Mouse (Mus musculus) brain, embryonic 14.5 days (tissue): ENCODE measurements around the gene Saxo1. TPM values are rescaled to one million over a fixed set of nuclear protein-coding genes. Genes with fewer than 3 reads are reported as not detected.

Source experiments
- DNase-seq: peaks from one replicate; pipeline ENCODE4 v3.0.0-alpha.2; 2011; ENCODE audit warnings: low read depth
- CTCF ChIP-seq: fragments of 200-500 bp; IDR thresholded peaks from 2 replicates; pipeline ENCODE4 v1.5.1; 2012; ENCODE audit warnings: inconsistent platforms, mild to moderate bottlenecking, moderate library complexity, borderline replicate concordance; ENCODE audit not compliant: insufficient read depth, insufficient read length; ENCODE audit errors: extremely low read depth
- POLR2A ChIP-seq: fragments of 200-500 bp; IDR thresholded peaks from 2 replicates; pipeline ENCODE4 v1.6.1; 2012; ENCODE audit warnings: mild to moderate bottlenecking, inconsistent platforms, borderline replicate concordance; ENCODE audit not compliant: poor library complexity, insufficient read depth, insufficient read length, severe bottlenecking; ENCODE audit errors: extremely low read depth
- polyA plus RNA-seq: library from polyadenylated mRNA; depleted of rRNA; stranded (reverse); fragments of >200 nt; gene quantifications from 2 replicates; pipeline ENCODE4 v1.2.3, GENCODE M21; 2012; rRNA removed

Gene Saxo1
- polyA plus RNA-seq: not detected in 2 replicates

DNA sequence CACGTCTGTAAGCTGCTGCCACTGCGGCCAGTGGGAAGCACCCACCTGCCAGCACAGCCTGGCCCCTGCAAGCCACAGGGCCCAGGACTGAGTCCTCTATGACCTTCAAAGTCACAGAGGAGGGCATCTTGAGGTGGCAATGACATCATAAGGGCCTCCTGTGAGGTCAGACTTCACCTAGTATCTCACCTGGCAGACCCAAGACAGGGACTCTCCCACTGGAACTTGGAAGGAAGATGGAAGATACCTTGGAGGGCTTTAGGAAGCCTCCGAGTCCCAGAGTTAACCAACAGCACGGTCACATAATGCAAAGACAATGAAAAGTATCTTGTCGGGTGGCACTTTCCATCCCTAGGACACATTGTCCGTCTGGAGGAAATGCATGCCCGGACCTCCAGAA is at the start of gene Saxo1:
TSS of gene Saxo1 (minus strand) at position 101 of the 400 bp plus-strand sequence.
- DNase-seq: no peak
- TF ChIP-seq CTCF (no peak), POLR2A (no peak)

GRCm38 (mm10) chr4:86591304-86591703 is 33.2 kb upstream of the Saxo1 start:
- no peak for TF ChIP-seq POLR2A
- no peak for DNase-seq

- TF ChIP-seq POLR2A (no peak), CTCF (peak; percentile 8; the same call in 1 of the 2 replicates)
- peak; percentile 20 for DNase-seq
Observed at GRCm38 (mm10) chr4:86588236-86588635, 30.1 kb upstream of the Saxo1 start.

DNA sequence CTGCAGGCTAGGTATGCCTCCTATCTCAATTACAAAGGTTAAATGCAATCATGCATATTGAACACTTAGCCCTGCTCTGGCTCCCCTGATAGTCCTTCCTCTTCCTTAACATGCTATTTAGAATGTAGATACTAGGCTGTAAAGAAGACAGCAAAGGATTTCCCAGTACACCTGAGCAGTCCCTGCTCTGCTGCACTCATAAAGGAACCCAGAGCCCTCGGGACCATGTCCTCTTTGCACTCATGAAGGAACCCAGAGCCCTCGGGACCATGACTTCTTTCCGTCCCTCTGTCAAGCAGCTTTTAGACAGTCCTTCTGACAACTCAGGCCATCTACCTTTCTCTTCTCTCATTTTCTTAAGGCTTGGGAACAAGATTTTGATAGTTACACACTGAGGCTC is 22.5 kb upstream of the Saxo1 start:
- DNase-seq: no peak
- TF ChIP-seq CTCF (no peak), POLR2A (no peak)

DNA sequence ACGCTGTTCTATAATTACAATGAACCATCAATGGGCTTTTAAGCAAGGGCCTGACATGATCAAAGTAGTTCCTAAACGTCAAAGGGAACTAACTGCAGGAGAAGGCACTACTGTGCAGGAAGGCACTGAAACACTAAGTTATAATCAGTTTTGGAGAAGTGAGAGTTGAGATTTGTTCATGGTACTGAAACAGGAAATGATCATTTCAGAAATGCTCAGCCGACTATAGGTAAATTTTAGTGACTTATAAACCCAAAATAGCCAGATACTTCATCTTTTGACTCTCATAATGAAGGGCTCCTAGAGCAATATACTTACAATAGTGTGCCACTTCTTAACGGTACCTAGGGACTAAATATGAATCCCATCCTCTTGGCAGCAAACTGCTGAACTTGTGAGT is 21.9 kb upstream of the Saxo1 start:
- no peak for DNase-seq
- no peak for TF ChIP-seq CTCF
- TF ChIP-seq POLR2A: no peak

- no peak for DNase-seq
- no peak for TF ChIP-seq CTCF
- TF ChIP-seq POLR2A: no peak
Observed at GRCm38 (mm10) chr4:86576630-86577225, 18.6 kb upstream of the Saxo1 start.

DNA sequence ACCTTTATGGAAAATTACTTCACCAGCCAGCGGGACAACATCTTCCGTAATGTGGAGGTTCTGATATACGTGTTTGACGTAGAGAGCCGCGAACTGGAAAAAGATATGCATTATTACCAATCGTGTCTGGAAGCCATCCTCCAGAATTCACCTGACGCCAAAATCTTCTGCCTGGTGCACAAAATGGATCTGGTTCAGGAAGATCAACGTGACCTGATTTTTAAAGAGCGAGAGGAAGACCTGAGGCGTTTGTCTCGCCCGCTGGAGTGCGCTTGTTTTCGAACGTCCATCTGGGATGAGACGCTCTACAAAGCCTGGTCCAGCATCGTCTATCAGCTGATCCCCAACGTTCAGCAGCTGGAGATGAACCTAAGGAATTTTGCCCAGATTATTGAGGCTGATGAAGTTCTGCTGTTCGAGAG is 18.0 kb upstream of the Saxo1 start:
- DNase-seq: peak; percentile 77
- TF ChIP-seq CTCF: no peak
- no peak for TF ChIP-seq POLR2A

- TF ChIP-seq CTCF (peak; percentile 87), POLR2A (peak; percentile 88)
- DNase-seq: peak; percentile 98
Observed at GRCm38 (mm10) chr4:86575283-86575983, 17.3 kb upstream of the Saxo1 start, which contains the start of gene Rraga. Gene Rraga (plus strand): TSS chr4:86575668.

- no peak for DNase-seq
- TF ChIP-seq POLR2A: no peak
Observed at GRCm38 (mm10) chr4:86574939-86575282, 16.8 kb upstream of the Saxo1 start.

DNA sequence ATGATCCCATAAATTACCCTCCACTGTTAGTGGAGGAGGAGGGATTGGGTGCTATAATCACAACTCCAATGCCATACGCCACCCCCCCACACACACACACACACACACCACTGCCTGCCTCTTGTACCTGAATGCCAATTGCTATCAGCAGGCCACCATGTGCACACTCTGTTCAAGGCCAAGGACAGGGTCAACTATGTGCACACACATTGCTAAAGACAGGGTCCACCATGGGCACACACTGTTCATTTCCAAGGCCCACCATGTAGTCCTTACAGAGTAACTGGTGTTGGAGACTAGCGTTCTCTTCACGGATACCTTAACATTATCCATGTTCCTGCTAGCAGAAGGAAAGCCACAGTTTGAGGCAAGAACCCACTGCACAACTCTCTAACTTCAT is 2.9 kb upstream of the Saxo1 start:
- DNase-seq: no peak
- TF ChIP-seq CTCF (no peak), POLR2A (no peak)

DNA sequence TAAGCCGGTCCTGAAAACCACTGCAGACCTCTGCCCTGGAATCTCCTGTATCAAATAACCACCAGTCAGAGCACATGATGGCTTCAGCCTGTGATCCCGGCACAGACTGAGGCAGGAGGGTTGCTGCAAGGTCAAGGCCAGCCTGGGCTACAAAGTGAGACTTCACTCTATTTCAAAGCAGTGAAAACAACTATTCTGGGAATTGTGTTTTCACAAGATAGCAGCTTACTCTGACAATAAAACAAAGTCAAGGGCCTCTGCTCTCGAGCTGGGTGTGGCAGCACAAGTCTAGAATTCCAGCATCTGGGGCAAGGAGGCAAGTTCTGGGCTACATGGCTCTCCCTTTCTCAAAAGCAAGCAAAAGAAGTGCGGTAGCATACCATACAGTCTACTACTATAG is 878 bp upstream of the Saxo1 start:
- DNase-seq: no peak
- no peak for TF ChIP-seq CTCF
- TF ChIP-seq POLR2A: no peak

- no peak for TF ChIP-seq POLR2A
- TF ChIP-seq CTCF: no peak
Observed at GRCm38 (mm10) chr4:86557371-86557770, 757 bp downstream of the Saxo1 start.

GRCm38 (mm10) chr4:86555035-86555707 is 3.0 kb downstream of the Saxo1 start:
- TF ChIP-seq POLR2A (no peak), CTCF (peak; percentile 72)
- DNase-seq: peak; percentile 87

More at GRCm38 (mm10) chr4:86557371-86557770, 757 bp downstream of the Saxo1 start:
- DNase-seq: no peak

GRCm38 (mm10) chr4:86548332-86548731 is 9.8 kb downstream of the Saxo1 start:
- no peak for DNase-seq
- TF ChIP-seq CTCF (no peak), POLR2A (no peak)
